Mouse (Mus musculus): ENCODE measurements around the gene Sec14l1. TPM values are rescaled to one million over a fixed set of nuclear protein-coding genes. Genes with fewer than 3 reads are reported as not detected.
A peak's percentile ranks its signal among the peaks of the same experiment; 100 is the strongest.

Sec14l1 gene
- polyA plus RNA-seq, 1 experiment: 49.2 TPM

DNA sequence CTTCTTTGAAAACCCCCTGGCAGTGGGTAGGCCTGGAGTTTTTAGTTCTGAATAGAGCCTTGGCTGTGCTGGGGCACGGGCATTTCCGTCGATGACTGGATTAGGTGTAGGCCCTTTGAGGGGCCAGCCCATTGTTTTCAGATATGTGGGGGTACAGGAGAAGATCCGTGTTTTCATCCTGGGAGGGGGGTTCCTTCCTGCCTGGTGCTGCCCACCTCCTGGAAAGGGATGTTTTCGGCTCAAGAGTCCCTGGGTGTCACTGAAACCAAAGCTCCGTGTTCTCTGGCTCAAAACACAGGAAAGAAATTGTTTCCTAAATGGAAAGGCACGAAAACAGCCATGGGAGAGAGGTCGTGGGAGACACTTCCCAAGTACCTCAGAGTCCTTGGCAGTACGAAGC is 17.9 kb upstream of the Sec14l1 start:
- no peaks in the 10 kb centered on the region for H3K27me3 ChIP-seq (ENCODE audit: control insufficient read depth, insufficient read depth, low read length)
- H3K4me3 ChIP-seq (ENCODE audit: low read depth, low read length): no peak overlapping the region
- 77% methylated on average over 9 of the region's 9 CpGs for WGBS
- H3K4me1 ChIP-seq (ENCODE audit: control insufficient read depth, insufficient read depth, insufficient read length, low read length): peaks cover 23% of the 10 kb centered on the region; the same call in 1 of the 2 replicates
- TF ChIP-seq POLR2A (IDR thresholded peaks at IDR 0.05; ENCODE audit: low read depth, low read length) (no peak), CTCF (IDR thresholded peaks at IDR 0.05; ENCODE audit: extremely low read depth, insufficient read length, insufficient replicate concordance, low read depth, low read length) (no peak)
- peak overlapping the region; percentile 29; the same call in 1 of the 2 replicates for H3K27ac ChIP-seq (ENCODE audit: insufficient read depth, low read depth, low read length)
- no peaks in the 10 kb centered on the region for H3K36me3 ChIP-seq (ENCODE audit: control insufficient read depth, insufficient read depth, low read length)

DNA sequence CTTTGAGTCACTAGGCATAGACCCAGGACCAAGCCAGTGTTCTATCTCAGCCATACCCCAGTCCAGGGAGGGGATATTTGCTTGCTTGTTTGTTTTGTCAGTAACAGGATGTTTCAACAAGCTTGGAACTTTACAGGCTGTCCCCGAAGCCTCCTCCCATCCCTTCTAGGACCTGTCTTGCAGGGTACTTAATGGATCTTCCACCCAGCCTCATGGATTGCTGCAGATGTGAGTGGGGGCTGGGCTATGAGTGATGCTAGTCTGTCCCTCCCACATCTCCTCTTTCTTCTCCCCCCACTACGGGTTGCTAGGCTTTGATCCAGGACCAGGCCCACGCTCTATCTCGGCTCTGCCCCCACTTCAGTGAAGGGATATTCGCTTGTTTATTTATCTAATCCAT is 16.8 kb upstream of the Sec14l1 start:
- 0 out of 2 replicates have a peak overlapping the region, but pooled peaks have one; percentile 39 for H3K27ac ChIP-seq (ENCODE audit: insufficient read depth, low read depth, low read length)
- TF ChIP-seq POLR2A (IDR thresholded peaks at IDR 0.05; ENCODE audit: low read depth, low read length) (no peak), CTCF (IDR thresholded peaks at IDR 0.05; ENCODE audit: extremely low read depth, insufficient read length, insufficient replicate concordance, low read depth, low read length) (no peak)
- H3K27me3 ChIP-seq (ENCODE audit: control insufficient read depth, insufficient read depth, low read length): no peaks in the 10 kb centered on the region
- no peak overlapping the region for H3K4me3 ChIP-seq (ENCODE audit: low read depth, low read length)
- peaks cover 19% of the 10 kb centered on the region; the same call in 1 of the 2 replicates for H3K4me1 ChIP-seq (ENCODE audit: control insufficient read depth, insufficient read depth, insufficient read length, low read length)
- H3K36me3 ChIP-seq (ENCODE audit: control insufficient read depth, insufficient read depth, low read length): no peaks in the 10 kb centered on the region
- WGBS: 66% methylated on average over 5 of the region's 5 CpGs

DNA sequence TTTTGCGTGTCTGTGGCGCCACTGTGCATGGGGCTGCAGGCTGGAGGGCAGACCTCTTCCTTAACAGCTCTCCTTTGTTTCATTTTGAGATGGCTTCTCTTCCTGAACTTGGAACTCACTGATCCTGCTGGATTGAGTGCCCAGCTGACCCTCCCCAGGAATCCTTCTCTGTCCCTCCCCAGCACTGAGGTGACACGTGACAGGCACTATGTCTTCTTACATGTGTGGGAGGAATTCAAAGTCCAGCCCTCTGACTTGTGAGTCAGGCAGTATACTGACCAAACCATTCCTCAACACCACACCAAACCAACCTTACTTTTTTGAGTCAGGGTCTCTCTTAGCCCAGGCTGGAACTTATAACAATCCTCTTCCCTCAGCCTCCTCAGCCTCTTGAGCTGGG is 16.2 kb upstream of the Sec14l1 start:
- peaks cover 19% of the 10 kb centered on the region; the same call in 1 of the 2 replicates for H3K4me1 ChIP-seq (ENCODE audit: control insufficient read depth, insufficient read depth, insufficient read length, low read length)
- no peaks in the 10 kb centered on the region for H3K36me3 ChIP-seq (ENCODE audit: control insufficient read depth, insufficient read depth, low read length)
- no peaks in the 10 kb centered on the region for H3K27me3 ChIP-seq (ENCODE audit: control insufficient read depth, insufficient read depth, low read length)
- 0 out of 2 replicates have a peak overlapping the region, but pooled peaks have one; percentile 1 for H3K27ac ChIP-seq (ENCODE audit: insufficient read depth, low read depth, low read length)
- H3K4me3 ChIP-seq (ENCODE audit: low read depth, low read length): no peak overlapping the region
- WGBS: 69% methylated on average over 3 of the region's 3 CpGs
- TF ChIP-seq CTCF (IDR thresholded peaks at IDR 0.05; ENCODE audit: extremely low read depth, insufficient read length, insufficient replicate concordance, low read depth, low read length) (no peak), POLR2A (IDR thresholded peaks at IDR 0.05; ENCODE audit: low read depth, low read length) (no peak)

DNA sequence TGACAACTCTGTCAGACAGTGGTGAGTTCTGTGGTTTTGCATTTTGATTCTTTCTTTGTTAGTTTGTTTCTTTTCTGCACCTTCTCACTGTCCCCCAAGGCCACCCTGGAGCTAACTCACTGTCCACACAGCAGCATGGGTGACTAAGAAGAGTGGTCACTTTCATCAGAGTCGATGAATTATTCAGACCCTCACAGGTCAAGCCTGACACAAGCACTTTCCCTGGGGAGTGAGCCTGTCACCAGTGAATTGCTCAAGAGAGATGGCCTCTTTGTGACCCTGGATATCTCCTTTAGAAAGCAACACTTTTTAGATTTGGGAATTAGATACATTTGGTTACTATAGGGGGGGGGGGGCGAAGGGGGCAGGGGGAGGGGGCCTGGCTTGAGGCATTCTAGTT is 15.6 kb upstream of the Sec14l1 start:
- no peaks in the 10 kb centered on the region for H3K27me3 ChIP-seq (ENCODE audit: control insufficient read depth, insufficient read depth, low read length)
- no peak overlapping the region for H3K27ac ChIP-seq (ENCODE audit: insufficient read depth, low read depth, low read length)
- H3K4me1 ChIP-seq (ENCODE audit: control insufficient read depth, insufficient read depth, insufficient read length, low read length): peaks cover 19% of the 10 kb centered on the region
- WGBS: 56% methylated on average over 2 of the region's 2 CpGs
- TF ChIP-seq POLR2A (IDR thresholded peaks at IDR 0.05; ENCODE audit: low read depth, low read length) (no peak), CTCF (IDR thresholded peaks at IDR 0.05; ENCODE audit: extremely low read depth, insufficient read length, insufficient replicate concordance, low read depth, low read length) (no peak)
- H3K36me3 ChIP-seq (ENCODE audit: control insufficient read depth, insufficient read depth, low read length): no peaks in the 10 kb centered on the region
- no peak overlapping the region for H3K4me3 ChIP-seq (ENCODE audit: low read depth, low read length)

- Histone ChIP-seq H3K27ac (ENCODE audit: insufficient read depth, low read depth, low read length) (peak overlapping the region; percentile 57), H3K4me3 (ENCODE audit: low read depth, low read length) (no peak overlapping the region), H3K4me1 (ENCODE audit: control insufficient read depth, insufficient read depth, insufficient read length, low read length) (peaks cover 19% of the 10 kb centered on the region), H3K36me3 (ENCODE audit: control insufficient read depth, insufficient read depth, low read length) (no peaks in the 10 kb centered on the region), H3K27me3 (ENCODE audit: control insufficient read depth, insufficient read depth, low read length) (no peaks in the 10 kb centered on the region)
- 32% methylated on average over 8 of the region's 8 CpGs for WGBS
- TF ChIP-seq POLR2A (IDR thresholded peaks at IDR 0.05; ENCODE audit: low read depth, low read length) (no peak), CTCF (IDR thresholded peaks at IDR 0.05; ENCODE audit: extremely low read depth, insufficient read length, insufficient replicate concordance, low read depth, low read length) (no peak)
Measured at GRCm38 (mm10) chr11:117101351-117101921, 13.5 kb upstream of the Sec14l1 start.

DNA sequence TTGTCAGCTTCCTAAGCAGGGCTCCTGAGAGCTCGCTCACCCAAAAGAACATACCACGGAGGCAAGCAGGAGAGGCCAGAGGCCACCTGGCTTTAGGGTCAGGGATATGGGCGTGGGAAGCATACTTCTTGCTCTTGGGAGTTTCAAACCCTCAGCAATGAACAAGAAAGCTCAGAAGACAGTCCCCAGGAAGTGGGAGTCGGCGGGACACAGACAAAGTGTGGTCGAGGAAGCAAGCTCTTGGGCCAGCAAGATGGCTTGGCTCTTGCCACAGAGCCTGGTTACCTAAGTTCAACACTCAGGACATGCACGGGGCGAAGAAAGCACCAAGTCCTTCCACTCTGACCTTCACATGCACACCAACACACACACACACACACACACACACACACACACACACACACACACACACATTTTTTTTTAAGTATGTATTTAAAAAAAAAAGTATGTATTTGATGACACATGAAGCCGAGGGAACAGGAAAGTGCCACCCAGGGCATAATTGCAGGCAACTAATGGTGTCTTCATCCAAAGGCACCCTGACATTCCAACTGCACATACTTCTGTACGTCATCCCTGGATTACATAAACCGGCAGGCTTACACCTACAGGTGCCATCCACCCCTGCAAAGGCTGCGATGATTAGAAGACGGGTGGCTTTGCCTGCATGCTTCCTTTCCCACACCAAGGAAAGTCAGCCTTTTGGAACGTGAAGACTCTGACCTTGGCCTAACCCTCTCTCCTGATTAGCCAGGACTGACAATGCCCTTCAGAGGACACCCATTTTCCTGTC is 12.8 kb upstream of the Sec14l1 start:
- TF ChIP-seq CTCF (IDR thresholded peaks at IDR 0.05; ENCODE audit: extremely low read depth, insufficient read length, insufficient replicate concordance, low read depth, low read length): no peak
- TF ChIP-seq POLR2A (IDR thresholded peaks at IDR 0.05; ENCODE audit: low read depth, low read length): no peak
- H3K27ac ChIP-seq (ENCODE audit: insufficient read depth, low read depth, low read length): peak overlapping the region; percentile 57
- no peaks in the 10 kb centered on the region for H3K27me3 ChIP-seq (ENCODE audit: control insufficient read depth, insufficient read depth, low read length)
- WGBS: 82% methylated on average over 14 of the region's 14 CpGs
- H3K4me3 ChIP-seq (ENCODE audit: low read depth, low read length): no peak overlapping the region
- H3K36me3 ChIP-seq (ENCODE audit: control insufficient read depth, insufficient read depth, low read length): no peaks in the 10 kb centered on the region
- peaks cover 19% of the 10 kb centered on the region for H3K4me1 ChIP-seq (ENCODE audit: control insufficient read depth, insufficient read depth, insufficient read length, low read length)

DNA sequence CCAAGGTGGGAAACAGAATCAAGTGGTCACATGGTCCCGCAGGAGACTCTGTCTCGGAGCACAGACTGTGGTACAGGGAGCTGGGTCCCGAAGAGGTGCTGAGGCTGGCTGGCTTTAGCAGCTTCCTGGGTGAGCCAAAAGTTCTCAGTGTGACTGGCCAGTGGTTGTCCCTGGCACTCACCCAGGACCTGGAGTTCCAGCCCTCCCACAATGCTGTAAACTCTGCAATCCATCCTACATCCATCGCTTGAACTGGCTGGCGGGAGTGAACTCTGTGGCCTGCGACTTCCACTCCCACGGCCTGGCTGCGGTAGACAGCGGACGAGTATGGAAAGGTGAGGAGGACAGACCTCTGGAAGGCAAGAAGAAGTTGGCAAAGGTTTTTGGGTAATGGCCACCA is 11.4 kb upstream of the Sec14l1 start:
- Histone ChIP-seq H3K27me3 (ENCODE audit: control insufficient read depth, insufficient read depth, low read length) (no peaks in the 10 kb centered on the region), H3K27ac (ENCODE audit: insufficient read depth, low read depth, low read length) (no peak overlapping the region; the same call in 1 of the 2 replicates), H3K36me3 (ENCODE audit: control insufficient read depth, insufficient read depth, low read length) (no peaks in the 10 kb centered on the region), H3K4me3 (ENCODE audit: low read depth, low read length) (no peak overlapping the region), H3K4me1 (ENCODE audit: control insufficient read depth, insufficient read depth, insufficient read length, low read length) (peaks cover 21% of the 10 kb centered on the region)
- WGBS: 62% methylated on average over 10 of the region's 10 CpGs
- TF ChIP-seq CTCF (IDR thresholded peaks at IDR 0.05; ENCODE audit: extremely low read depth, insufficient read length, insufficient replicate concordance, low read depth, low read length) (no peak), POLR2A (IDR thresholded peaks at IDR 0.05; ENCODE audit: low read depth, low read length) (no peak)
